Mouse (Mus musculus): ENCODE results near the gene Chtf18. TPM values are rescaled to one million over a fixed set of nuclear protein-coding genes. Genes with fewer than 3 reads are reported as not detected.

Chtf18 gene
- total RNA-seq, 2 experiments from 2014 or later = 16.2 to 17.7 TPM

DNA sequence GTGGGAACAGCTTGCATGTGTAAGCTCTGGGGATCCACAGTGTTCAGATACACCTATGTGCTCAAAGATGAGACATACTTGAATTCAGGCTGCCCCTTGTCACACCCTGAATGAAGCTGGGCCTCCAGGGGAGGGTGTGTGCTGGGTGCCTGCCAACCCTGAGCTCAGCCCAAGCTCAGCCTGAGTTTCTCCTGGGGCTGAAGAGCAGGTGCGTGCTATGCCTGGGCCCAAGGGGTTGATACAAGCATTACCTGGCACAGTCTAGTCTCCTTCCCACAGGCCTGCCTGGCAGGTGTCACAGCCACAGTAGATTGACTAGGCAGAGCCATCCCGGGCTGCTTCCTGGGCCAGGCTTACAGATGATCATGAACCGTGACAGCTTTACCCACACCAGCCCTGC, 8.5 kb upstream of the Chtf18 start, which contains the start of gene Mslnl:
TSS of gene Mslnl (plus strand) at position 298 of the 400 bp plus-strand sequence.
- no peak for DNase-seq (ENCODE audit: low spot score in 2 of 2)

DNA sequence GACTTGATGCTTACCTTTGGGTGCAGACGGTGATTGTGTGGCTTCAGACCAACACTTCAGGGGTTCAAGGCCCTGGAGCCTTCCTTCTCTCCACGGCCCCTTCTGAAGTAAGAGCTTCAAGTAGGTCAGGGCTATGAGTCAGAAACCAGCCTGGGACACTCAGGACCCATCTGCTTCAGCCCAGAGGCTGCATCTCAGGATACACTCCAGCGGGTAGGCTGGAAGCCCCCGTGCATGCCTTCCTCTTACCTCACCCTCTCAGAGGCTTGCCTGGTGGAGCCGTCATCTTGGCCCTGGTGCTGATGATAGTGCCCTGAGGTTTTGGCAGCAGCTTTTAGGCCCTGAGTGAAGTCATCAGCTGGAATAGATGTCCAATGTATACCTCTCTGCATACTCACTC, 8.0 kb upstream of the Chtf18 start:
- no peak for DNase-seq (ENCODE audit: low spot score in 2 of 2)

GRCm38 (mm10) chr17:25732082-25732481, 4.9 kb upstream of the Chtf18 start:
- peak; percentile 71 to 76 for DNase-seq (ENCODE audit: low spot score in 2 of 2)

- DNase-seq (ENCODE audit: low spot score in 2 of 2) = no peak
These were observed 721 bp upstream of the Chtf18 start for GRCm38 (mm10) chr17:25728009-25728270.

DNA sequence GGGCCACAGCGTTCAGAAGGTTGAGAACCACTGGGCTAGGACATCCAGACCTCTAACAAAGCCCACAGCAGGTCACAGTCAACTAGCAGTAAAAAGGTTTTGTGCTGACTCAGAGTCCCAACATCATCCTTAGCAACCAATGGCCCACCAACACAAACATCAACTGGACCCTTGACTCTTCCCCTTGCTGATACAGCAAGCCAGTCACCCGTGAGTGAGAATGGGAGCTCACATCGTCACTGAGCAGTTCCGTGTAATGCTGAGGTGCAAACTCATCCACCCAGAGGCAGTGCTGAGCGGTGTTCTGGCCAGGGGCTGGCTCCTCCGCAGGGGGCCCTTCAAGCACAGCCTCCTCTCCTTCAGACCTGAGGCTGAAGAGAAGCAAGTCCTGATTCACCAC, 2.0 kb downstream of the Chtf18 start:
- DNase-seq (ENCODE audit: low spot score in 2 of 2) = no peak

GRCm38 (mm10) chr17:25723919-25724318, 3.3 kb downstream of the Chtf18 start:
- no peak for DNase-seq (ENCODE audit: low spot score in 2 of 2)

- no peak for DNase-seq (ENCODE audit: low spot score in 2 of 2)
These were observed 3.7 kb downstream of the Chtf18 start for GRCm38 (mm10) chr17:25723470-25723869.

GRCm38 (mm10) chr17:25721476-25721875, 5.7 kb downstream of the Chtf18 start:
- DNase-seq (ENCODE audit: low spot score in 2 of 2) = no peak

- no peak for DNase-seq (ENCODE audit: low spot score in 2 of 2)
These were observed 9.5 kb downstream of the Chtf18 start for GRCm38 (mm10) chr17:25717691-25718090.

GRCm38 (mm10) chr17:25716711-25717637, 10.2 kb downstream of the Chtf18 start, which contains the start of gene Gng13:
TSS of gene Gng13 (plus strand) at chr17:25717171.
- DNase-seq (ENCODE audit: low spot score in 2 of 2) = no peak

- DNase-seq (ENCODE audit: low spot score in 2 of 2) = no peak
These were observed 11.1 kb downstream of the Chtf18 start for GRCm38 (mm10) chr17:25716130-25716529.

DNA sequence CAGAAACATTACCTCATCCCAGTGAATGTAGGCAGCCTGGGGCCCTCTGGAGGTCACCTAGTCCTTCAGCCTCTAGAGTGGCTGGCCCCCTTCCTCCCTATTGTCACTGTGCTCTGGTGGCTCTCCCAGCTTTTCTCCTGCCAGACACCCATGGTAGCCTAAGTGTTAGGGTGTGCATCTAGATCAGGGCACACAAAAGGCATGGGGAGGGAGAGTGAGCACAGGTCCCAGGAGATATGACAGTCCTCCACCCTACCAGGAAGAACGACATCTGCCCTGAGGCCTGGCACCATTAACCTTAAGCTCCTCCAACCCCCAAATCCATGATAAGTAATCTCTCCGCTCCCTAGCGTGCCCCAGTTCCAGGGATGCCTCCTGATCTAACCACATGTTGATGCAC, 11.6 kb downstream of the Chtf18 start:
- no peak for DNase-seq (ENCODE audit: low spot score in 2 of 2)

DNA sequence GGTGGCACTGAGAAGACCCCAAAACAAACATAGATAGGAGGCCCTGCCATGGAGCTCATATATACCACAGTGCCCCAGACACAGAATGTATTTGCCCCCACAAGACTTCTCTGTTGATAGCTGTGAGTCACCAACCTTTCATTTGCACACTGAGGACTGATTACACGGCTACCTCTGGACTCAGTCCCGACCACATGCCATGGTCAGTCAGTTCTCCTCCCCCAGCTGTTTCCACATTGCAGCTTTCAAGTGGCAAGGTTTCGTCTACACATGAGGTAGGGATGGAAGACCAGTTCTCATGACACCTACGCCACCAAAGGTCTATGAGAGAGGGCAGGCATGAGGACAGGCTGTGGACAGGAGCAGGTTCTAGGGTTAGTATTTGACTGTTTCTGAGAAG, 16.1 kb downstream of the Chtf18 start:
- no peak for DNase-seq (ENCODE audit: low spot score in 2 of 2)

DNA sequence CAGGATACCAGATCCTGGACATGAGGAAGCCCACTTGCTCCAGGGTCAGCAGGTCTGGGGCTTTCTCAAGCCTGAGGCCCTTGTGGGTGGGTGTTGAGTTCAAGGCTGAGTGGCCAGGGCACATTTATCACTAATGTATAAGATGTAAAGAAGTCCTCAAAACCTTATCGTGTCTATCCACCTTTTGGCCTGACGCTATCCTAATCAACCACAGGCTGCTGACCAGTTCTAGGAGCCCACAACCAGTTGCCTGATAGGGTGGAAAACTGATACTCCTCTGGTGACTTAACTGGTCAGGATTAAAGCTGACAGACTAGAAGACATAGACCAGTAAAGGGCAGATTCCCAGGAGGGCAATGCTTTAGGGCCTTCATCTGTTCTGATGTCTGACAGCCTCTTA, 17.2 kb downstream of the Chtf18 start:
- no peak for DNase-seq (ENCODE audit: low spot score in 2 of 2)

GRCm38 (mm10) chr17:25700863-25701496, 26.2 kb downstream of the Chtf18 start:
- DNase-seq (ENCODE audit: low spot score in 2 of 2) = no peak

DNA sequence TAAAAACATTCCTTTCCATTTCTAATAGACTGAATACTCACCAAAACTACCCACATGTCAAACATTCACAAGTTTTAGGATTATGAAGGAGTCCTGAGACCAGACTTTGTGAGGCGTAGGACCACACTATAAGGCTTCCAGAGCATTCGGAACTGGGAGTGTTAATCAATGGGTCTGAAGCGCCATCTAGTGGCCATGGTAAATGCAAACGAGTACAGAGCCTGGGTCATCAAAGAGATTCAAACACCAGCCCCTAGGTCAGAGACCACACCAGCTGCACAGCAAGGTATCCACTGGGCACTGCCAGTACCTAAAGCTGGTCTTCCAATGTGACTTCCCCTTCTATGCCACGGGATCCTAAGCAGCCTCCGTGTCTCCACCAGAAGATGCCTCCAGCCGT, 28.8 kb downstream of the Chtf18 start:
- DNase-seq (ENCODE audit: low spot score in 2 of 2) = peak; percentile 40 to 60

GRCm38 (mm10) chr17:25696263-25696662, 31.0 kb downstream of the Chtf18 start:
- no peak for DNase-seq (ENCODE audit: low spot score in 2 of 2)

GRCm38 (mm10) chr17:25688922-25689321, 38.3 kb downstream of the Chtf18 start:
- DNase-seq (ENCODE audit: low spot score in 2 of 2) = no peak

GRCm38 (mm10) chr17:25686323-25686722, 40.9 kb downstream of the Chtf18 start:
- DNase-seq (ENCODE audit: low spot score in 2 of 2) = no peak

GRCm38 (mm10) chr17:25681636-25682035, 45.6 kb downstream of the Chtf18 start:
- no peak for DNase-seq (ENCODE audit: low spot score in 2 of 2)

GRCm38 (mm10) chr17:25679818-25680217, 47.4 kb downstream of the Chtf18 start:
- DNase-seq (ENCODE audit: low spot score in 2 of 2) = no peak

- no peak for DNase-seq (ENCODE audit: low spot score in 2 of 2)
These were observed 49.2 kb downstream of the Chtf18 start for GRCm38 (mm10) chr17:25677969-25678368.

DNA sequence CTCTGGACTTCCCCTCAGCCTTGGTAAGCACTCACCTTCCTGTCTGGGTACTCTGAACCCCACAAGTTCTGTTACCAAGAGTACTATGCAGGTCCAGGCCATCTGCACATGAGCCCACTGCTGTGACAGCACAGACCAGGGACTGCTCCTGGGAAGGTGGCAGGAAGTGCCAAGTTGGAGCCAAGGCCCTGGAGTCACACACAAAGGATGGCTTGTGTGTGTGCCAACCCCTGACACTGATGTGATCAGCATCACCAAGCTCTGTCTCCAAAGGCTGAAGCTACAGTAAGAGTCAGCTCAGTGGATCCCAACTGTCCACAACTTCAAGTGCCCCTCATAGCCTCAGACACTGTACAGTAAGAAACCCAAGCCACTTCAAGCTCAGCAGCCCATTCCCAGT, 54.2 kb downstream of the Chtf18 start:
- DNase-seq (ENCODE audit: low spot score in 2 of 2) = no peak

Measured in adrenal gland, postnatal 4 days (tissue).